Mouse (Mus musculus): ENCODE results near the gene Mlx. TPM values are rescaled to one million over a fixed set of nuclear protein-coding genes. Genes with fewer than 3 reads are reported as not detected.

Mlx gene
- polyA plus RNA-seq (2015; fragmentation: Nextera tagmentation; extraction: Ambion mirVana): 33.9 and 46.5 TPM in 2 replicates

DNA sequence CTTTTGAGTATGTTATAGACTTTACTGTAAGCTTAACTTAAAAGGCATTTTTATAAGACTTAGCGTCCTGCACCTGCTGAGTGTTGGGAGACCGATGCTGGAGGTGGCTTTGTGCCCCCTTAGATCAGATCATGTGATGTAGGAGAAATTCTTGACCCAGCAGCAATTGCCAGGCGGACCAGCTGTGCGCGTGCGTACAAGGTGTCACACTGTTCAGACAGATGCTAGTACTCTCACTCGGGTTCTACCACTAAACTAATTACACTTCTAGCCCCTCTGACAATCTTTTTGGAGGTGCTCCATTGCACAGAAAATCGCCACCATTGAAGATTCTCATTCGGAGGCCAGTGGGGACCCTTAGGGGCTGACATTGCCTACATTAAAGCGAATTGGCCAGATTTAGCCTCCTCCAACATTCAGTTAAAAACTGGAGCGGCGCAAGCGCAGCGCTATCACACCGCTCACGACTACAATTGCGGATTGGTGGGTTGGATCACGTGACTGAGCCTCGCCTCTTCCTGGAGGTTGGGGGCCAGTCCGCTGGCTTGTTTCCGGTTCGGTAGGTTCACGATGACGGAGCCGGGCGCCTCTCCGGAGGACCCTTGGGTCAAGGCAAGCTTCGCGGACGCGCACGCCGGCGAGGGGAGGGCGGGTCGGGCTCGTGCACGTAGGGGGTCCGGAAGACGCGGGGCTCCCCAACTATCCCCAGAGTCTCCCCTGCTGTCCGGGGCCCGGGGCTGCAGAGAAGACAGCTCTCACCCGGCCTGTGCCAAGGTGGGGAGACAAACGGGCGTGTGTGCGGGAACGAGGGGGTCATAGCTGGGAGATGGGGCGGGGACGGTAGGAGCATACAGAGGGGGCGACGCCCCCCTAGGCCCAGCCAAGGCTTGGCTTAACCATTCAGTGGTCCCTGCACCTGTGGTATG lies at the start of gene Mlx:
Gene Mlx, plus strand, starts transcription at position 522 of the 926 bp plus-strand sequence.

DNA sequence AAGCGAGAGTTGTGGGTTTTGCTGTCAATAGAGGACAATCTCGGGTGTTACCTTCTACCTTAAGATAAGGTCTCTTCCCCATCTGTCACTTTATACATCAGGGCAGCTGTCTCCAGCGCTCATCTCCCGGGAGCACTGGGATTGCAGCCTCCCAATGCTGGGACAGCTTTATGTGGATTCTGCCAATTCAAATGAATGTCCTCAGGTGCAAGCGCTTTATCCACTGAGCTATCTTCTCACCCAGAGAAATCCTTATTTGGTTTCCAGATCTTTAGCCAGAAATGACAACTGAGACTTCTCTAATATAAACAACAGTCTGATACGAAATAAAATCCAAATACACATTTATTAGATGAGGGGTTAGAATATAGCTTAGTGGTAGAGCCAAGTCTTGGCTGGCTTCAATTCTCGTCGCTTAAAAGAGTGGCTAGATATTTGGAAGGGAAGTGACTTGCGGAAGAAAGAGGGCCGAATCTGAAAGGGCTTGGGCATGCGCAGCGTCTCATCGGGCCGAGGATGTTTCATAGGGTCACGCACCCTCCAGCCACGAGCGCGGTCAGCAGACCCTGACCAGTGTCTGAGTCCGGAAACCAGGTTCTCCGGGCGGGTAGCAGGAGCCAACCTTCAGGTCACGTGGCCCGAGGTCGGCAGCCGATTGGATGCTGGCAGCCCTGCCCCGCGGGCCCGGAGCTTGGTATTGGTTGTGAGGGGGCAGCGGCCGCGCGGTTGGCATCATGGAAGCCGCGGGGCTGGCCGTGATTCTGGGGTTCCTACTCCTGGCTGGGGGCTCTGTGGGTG lies 17.5 kb upstream of the Mlx start, which contains the start of gene Naglu:
Gene Naglu, plus strand, starts transcription at position 622 of the 798 bp plus-strand sequence.

DNA sequence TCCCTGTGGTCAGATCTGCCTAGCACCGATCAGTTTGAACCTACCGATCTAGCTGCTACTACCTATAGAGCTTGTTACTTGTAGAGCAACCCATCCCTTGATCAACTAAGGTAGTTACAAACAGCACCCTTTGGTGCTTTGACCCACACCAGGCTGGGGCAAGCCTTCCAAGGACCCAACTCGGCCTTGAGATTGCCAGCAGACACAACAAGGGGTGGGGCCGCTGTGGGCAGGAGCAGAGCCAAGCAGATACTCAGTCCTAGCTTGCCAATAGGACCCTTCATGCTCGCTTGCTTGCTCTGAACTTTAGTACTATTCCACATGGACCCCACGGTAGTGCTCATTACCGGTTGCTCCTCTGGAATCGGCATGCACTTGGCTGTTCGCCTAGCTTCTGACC lies 9.0 kb upstream of the Mlx start, which contains the start of gene Hsd17b1:
Gene Hsd17b1, plus strand, starts transcription at position 291 of the 400 bp plus-strand sequence.

DNA sequence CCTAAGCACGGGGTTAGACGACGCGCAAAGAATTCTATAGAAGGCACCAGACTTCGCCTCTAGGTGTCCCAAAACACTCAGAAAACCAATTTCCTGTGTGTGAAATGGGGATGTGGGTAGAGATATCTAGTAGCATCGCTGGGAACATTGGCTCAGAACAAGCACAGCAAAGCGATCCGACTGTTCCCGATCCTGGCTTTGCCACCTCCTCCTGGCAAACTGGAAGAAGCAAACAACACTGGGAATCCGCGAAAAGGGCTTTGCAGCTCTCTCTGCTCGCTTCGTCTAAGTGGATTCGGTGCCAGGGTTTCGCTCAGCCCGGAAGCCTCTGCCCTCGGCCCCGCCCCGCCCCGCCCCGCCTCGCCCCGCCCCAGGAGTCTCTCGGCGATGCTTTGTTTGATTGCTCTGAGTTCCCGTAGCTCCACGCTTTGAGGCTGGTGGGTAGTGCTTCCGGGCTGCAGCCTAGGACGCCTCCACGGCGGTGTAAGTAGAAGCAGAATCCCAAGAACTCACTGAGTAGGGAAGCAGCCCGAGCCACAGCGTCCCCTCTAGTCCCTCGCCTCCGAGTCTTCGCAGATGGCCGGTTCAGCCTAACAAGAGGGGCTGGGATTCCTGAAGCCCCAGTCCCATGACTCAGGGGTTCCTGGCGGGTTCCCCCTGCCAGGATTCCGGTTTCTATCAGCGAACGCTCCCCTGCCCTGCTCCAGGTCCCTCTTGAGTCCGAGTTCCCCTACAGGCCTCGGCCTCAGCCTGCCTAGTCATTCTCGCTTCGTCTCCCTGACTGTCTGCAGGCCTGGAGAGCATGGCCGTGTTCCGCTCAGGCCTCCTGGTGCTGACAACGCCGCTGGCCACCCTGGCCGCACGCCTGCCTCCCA lies 4.6 kb upstream of the Mlx start, which contains the start of gene Coasy:
Gene Coasy, plus strand, starts transcription at position 358 of the 875 bp plus-strand sequence.

DNA sequence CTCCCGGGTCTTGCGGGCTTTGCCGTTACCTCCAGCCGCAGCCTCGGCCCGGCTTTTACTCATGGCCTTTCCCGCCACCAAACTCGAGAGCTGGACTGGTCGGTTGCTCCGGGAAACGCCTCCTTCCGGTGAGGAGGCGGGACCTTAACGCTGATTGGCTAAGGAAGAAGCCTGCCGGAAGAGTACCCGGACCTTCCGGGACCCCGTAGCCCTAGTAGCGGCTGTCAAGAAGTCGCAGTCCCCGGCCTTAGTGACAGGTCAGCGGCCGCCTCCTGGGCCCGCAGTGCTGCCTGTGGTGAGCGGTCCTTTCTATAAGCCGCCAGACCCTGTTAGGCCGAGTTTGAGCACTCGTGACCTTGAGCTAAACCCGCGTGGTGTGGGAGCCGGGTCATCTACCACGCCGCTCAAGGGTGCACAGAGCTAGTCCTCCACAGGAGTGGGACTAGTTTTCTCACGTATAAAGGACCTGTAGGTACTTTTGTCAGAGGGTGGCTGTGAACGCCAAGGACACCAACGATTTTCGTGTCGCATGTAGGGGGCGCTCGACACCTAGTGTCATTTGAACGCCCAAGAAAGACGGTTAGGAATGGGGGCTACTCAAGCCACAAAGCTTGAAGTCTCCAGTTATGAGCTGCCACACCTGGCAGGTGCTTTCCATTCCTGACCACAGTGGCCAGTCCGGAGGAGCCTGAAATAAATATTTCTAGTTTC lies 8.4 kb downstream of the Mlx start, which contains the start of gene Psmc3ip:
Gene Psmc3ip, minus strand, starts transcription at position 123 of the 711 bp plus-strand sequence.

DNA sequence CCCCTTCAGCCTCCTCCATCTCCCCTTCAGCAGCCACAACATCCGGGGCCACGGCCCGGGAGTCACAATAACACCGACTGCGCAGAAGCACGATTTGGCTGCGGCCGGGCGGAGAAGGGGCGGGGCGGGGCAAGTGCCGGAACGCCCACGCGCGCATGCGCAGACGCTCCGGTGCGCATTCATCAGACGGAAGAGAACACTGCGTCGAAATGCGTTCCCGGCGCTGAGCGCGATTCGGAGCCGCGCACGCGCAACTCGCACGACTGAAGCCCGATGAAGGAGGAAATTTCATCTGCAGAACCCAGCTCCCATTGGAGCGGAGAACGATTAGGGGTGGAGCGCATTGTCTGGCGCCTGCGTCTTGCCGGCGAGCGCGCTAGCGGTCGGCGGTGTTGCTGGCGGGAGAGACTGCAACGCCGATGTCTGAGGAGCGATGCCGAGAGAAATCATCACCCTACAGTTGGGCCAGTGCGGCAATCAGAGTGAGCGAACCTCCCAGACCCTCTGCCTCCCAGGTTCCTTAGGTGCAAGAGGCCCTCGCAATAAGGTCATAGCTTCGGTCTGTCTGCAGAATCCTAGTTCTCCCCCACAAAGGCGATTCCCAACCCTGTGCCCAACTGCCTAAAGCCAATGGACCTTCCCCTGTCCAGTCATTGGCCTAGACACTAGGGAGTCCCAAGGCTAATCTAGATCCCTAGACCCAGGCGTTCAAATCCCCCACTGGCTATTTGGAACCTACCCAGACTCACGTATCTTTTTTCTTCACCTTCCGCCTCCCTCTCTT lies 32.9 kb downstream of the Mlx start, which contains the start of the genes Retreg3 and Tubg1:
Gene Retreg3, minus strand, starts transcription at position 133 of the 784 bp plus-strand sequence.
Gene Tubg1, plus strand, starts transcription at position 178 of the 784 bp plus-strand sequence.

Small RNA genes within 50 kb of the gene (microRNA-seq; reads per million reads assigned to microRNA genes)
- not detected for gene Gm27626 (ENCODE audit: borderline replicate concordance, insufficient number of aligned reads)

Other genes starting within 250 kb of the Mlx start
- gene Stat5b, start 236.6 kb upstream of the Mlx start, polyA plus RNA-seq (2015; fragmentation: Nextera tagmentation; extraction: Ambion mirVana): 17.9 and 25.7 TPM in 2 replicates
- gene Stat5a, start 227.9 kb upstream of the Mlx start, polyA plus RNA-seq (2015; fragmentation: Nextera tagmentation; extraction: Ambion mirVana): 7.6 and 12.2 TPM in 2 replicates
- gene Stat3, start 147.7 kb upstream of the Mlx start, polyA plus RNA-seq (2015; fragmentation: Nextera tagmentation; extraction: Ambion mirVana): 43.6 and 44.0 TPM in 2 replicates
- 298 and 326 TPM in 2 replicates for gene Cavin1, start 116.4 kb upstream of the Mlx start, polyA plus RNA-seq (2015; fragmentation: Nextera tagmentation; extraction: Ambion mirVana)
- 48.6 and 61.9 TPM in 2 replicates for gene Atp6v0a1, start 77.8 kb upstream of the Mlx start, polyA plus RNA-seq (2015; fragmentation: Nextera tagmentation; extraction: Ambion mirVana)
- gene Naglu, start 17.3 kb upstream of the Mlx start, polyA plus RNA-seq (2015; fragmentation: Nextera tagmentation; extraction: Ambion mirVana): 29.9 and 57.1 TPM in 2 replicates
- gene Hsd17b1, start 8.9 kb upstream of the Mlx start, polyA plus RNA-seq (2015; fragmentation: Nextera tagmentation; extraction: Ambion mirVana): 0.36 and 0.65 TPM in 2 replicates
- 40.7 and 70.1 TPM in 2 replicates for gene Coasy, start 4.7 kb upstream of the Mlx start, polyA plus RNA-seq (2015; fragmentation: Nextera tagmentation; extraction: Ambion mirVana)
- 13.6 and 15.3 TPM in 2 replicates for gene Psmc3ip, start 8.2 kb downstream of the Mlx start, polyA plus RNA-seq (2015; fragmentation: Nextera tagmentation; extraction: Ambion mirVana)
- 17.6 and 20.9 TPM in 2 replicates for gene Retreg3, start 32.6 kb downstream of the Mlx start, polyA plus RNA-seq (2015; fragmentation: Nextera tagmentation; extraction: Ambion mirVana)
- 34.1 and 45.0 TPM in 2 replicates for gene Tubg1, start 32.7 kb downstream of the Mlx start, polyA plus RNA-seq (2015; fragmentation: Nextera tagmentation; extraction: Ambion mirVana)
- 5.6 and 9.6 TPM in 2 replicates for gene Tubg2, start 68.6 kb downstream of the Mlx start, polyA plus RNA-seq (2015; fragmentation: Nextera tagmentation; extraction: Ambion mirVana)
- gene Cntnap1, start 83.2 kb downstream of the Mlx start, polyA plus RNA-seq (2015; fragmentation: Nextera tagmentation; extraction: Ambion mirVana): 0.88 and 1.1 TPM in 2 replicates
- gene Plekhh3, start 84.1 kb downstream of the Mlx start, polyA plus RNA-seq (2015; fragmentation: Nextera tagmentation; extraction: Ambion mirVana): 14.7 and 16.6 TPM in 2 replicates
- 0.06 and 0.28 TPM in 2 replicates for gene Ccr10, start 88.2 kb downstream of the Mlx start, polyA plus RNA-seq (2015; fragmentation: Nextera tagmentation; extraction: Ambion mirVana)
- 8.6 and 14.0 TPM in 2 replicates for gene Ezh1, start 139.2 kb downstream of the Mlx start, polyA plus RNA-seq (2015; fragmentation: Nextera tagmentation; extraction: Ambion mirVana)
- 60.0 and 102 TPM in 2 replicates for gene Ramp2, start 158.8 kb downstream of the Mlx start, polyA plus RNA-seq (2015; fragmentation: Nextera tagmentation; extraction: Ambion mirVana)
- 97.9 and 113 TPM in 2 replicates for gene Vps25, start 166.4 kb downstream of the Mlx start, polyA plus RNA-seq (2015; fragmentation: Nextera tagmentation; extraction: Ambion mirVana)
- 4.3 and 4.5 TPM in 2 replicates for gene Wnk4, start 173.3 kb downstream of the Mlx start, polyA plus RNA-seq (2015; fragmentation: Nextera tagmentation; extraction: Ambion mirVana)
- gene Cntd1, start 191.7 kb downstream of the Mlx start, polyA plus RNA-seq (2015; fragmentation: Nextera tagmentation; extraction: Ambion mirVana): 0.70 and 0.72 TPM in 2 replicates
- gene Coa3, start 191.8 kb downstream of the Mlx start, polyA plus RNA-seq (2015; fragmentation: Nextera tagmentation; extraction: Ambion mirVana): 156 and 178 TPM in 2 replicates
- 99.1 and 118 TPM in 2 replicates for gene Becn1, start 215.0 kb downstream of the Mlx start, polyA plus RNA-seq (2015; fragmentation: Nextera tagmentation; extraction: Ambion mirVana)
- 55.7 and 85.9 TPM in 2 replicates for gene Psme3, start 228.9 kb downstream of the Mlx start, polyA plus RNA-seq (2015; fragmentation: Nextera tagmentation; extraction: Ambion mirVana)
- gene Aoc2, start 237.8 kb downstream of the Mlx start, polyA plus RNA-seq (2015; fragmentation: Nextera tagmentation; extraction: Ambion mirVana): 0.43 and 0.57 TPM in 2 replicates
- gene Aoc3, start 243.3 kb downstream of the Mlx start, polyA plus RNA-seq (2015; fragmentation: Nextera tagmentation; extraction: Ambion mirVana): 1.7 and 2.3 TPM in 2 replicates